Mouse (Mus musculus): Measurements from ENCODE around the gene Morn3. TPM values are rescaled to one million over a fixed set of nuclear protein-coding genes. Genes with fewer than 3 reads are reported as not detected.

Gene Morn3
- polyA plus RNA-seq, 1 experiment from 2014 or later, result 5.3 TPM

- Histone ChIP-seq H3K9ac (replicated peaks; ENCODE audit: low read depth) (no peak overlapping the region), H3K4me2 (replicated peaks; ENCODE audit: low read depth, low read length) (no peak overlapping the region), H3K36me3 (ENCODE audit: insufficient read depth, low read length) (no peaks in the 10 kb centered on the region), H3K9me3 (ENCODE audit: low read length) (no peaks in the 10 kb centered on the region), H3K27me3 (replicated peaks; ENCODE audit: insufficient read depth, low read length) (no peaks in the 10 kb centered on the region), H3K27ac (ENCODE audit: low read length) (no peak overlapping the region), H3K4me3 (ENCODE audit: low read depth, low read length) (no peak overlapping the region), H3K4me1 (ENCODE audit: insufficient read depth, low read depth, low read length) (peaks cover 16% of the 10 kb centered on the region; the same call in 1 of the 2 replicates)
- ATAC-seq (no peak), DNase-seq (ENCODE audit: low spot score) (no peak)
- WGBS, result 75% methylated on average over 5 of the region's 5 CpGs
- TF ChIP-seq CTCF (IDR thresholded peaks at IDR 0.05) (no peak), EP300 (IDR thresholded peaks at IDR 0.05) (no peak)
These were observed 8.7 kb downstream of the Morn3 start for GRCm38 (mm10) chr5:123038115-123038514.

GRCm38 (mm10) chr5:123035564-123035963 lies 11.3 kb downstream of the Morn3 start:
- Histone ChIP-seq H3K9ac (replicated peaks; ENCODE audit: low read depth) (no peak overlapping the region), H3K4me2 (replicated peaks; ENCODE audit: low read depth, low read length) (no peak overlapping the region), H3K9me3 (ENCODE audit: low read length) (no peaks in the 10 kb centered on the region), H3K4me3 (ENCODE audit: low read depth, low read length) (no peak overlapping the region), H3K4me1 (ENCODE audit: insufficient read depth, low read depth, low read length) (peaks cover 16% of the 10 kb centered on the region; the same call in 1 of the 2 replicates), H3K27ac (ENCODE audit: low read length) (no peak overlapping the region), H3K36me3 (ENCODE audit: insufficient read depth, low read length) (no peaks in the 10 kb centered on the region), H3K27me3 (replicated peaks; ENCODE audit: insufficient read depth, low read length) (no peaks in the 10 kb centered on the region)
- ATAC-seq, result peak; percentile 71
- TF ChIP-seq EP300 (IDR thresholded peaks at IDR 0.05), result no peak
- TF ChIP-seq CTCF (IDR thresholded peaks at IDR 0.05), result no peak
- WGBS, result 5% methylated on average over 6 of the region's 6 CpGs
- DNase-seq (ENCODE audit: low spot score), result peak; percentile 83

GRCm38 (mm10) chr5:123035089-123035488 lies 11.7 kb downstream of the Morn3 start:
- 67% methylated on average over 4 of the region's 4 CpGs for WGBS
- Histone ChIP-seq H3K27me3 (replicated peaks; ENCODE audit: insufficient read depth, low read length) (no peaks in the 10 kb centered on the region), H3K9ac (replicated peaks; ENCODE audit: low read depth) (no peak overlapping the region), H3K4me2 (replicated peaks; ENCODE audit: low read depth, low read length) (no peak overlapping the region), H3K9me3 (ENCODE audit: low read length) (no peaks in the 10 kb centered on the region), H3K27ac (ENCODE audit: low read length) (no peak overlapping the region), H3K4me1 (ENCODE audit: insufficient read depth, low read depth, low read length) (peaks cover 16% of the 10 kb centered on the region; the same call in 1 of the 2 replicates), H3K4me3 (ENCODE audit: low read depth, low read length) (no peak overlapping the region), H3K36me3 (ENCODE audit: insufficient read depth, low read length) (no peaks in the 10 kb centered on the region)
- no peak for DNase-seq (ENCODE audit: low spot score)
- no peak for ATAC-seq
- no peak for TF ChIP-seq EP300 (IDR thresholded peaks at IDR 0.05)
- no peak for TF ChIP-seq CTCF (IDR thresholded peaks at IDR 0.05)

- H3K9ac ChIP-seq (replicated peaks; ENCODE audit: low read depth), result no peak overlapping the region
These were observed 13.1 kb downstream of the Morn3 start for GRCm38 (mm10) chr5:123033646-123034160.

GRCm38 (mm10) chr5:123031312-123031711 lies 15.5 kb downstream of the Morn3 start:
- ATAC-seq, result no peak
- Histone ChIP-seq H3K4me2 (replicated peaks; ENCODE audit: low read depth, low read length) (no peak overlapping the region), H3K4me1 (ENCODE audit: insufficient read depth, low read depth, low read length) (peaks cover 8% of the 10 kb centered on the region; the same call in 1 of the 2 replicates), H3K9me3 (ENCODE audit: low read length) (no peaks in the 10 kb centered on the region), H3K9ac (replicated peaks; ENCODE audit: low read depth) (no peak overlapping the region), H3K36me3 (ENCODE audit: insufficient read depth, low read length) (peaks cover 9% of the 10 kb centered on the region; the same call in 1 of the 2 replicates), H3K27ac (ENCODE audit: low read length) (no peak overlapping the region), H3K27me3 (replicated peaks; ENCODE audit: insufficient read depth, low read length) (no peaks in the 10 kb centered on the region), H3K4me3 (ENCODE audit: low read depth, low read length) (no peak overlapping the region)
- DNase-seq (ENCODE audit: low spot score), result no peak
- TF ChIP-seq CTCF (IDR thresholded peaks at IDR 0.05) (peak; percentile 21; the same call in 1 of the 2 replicates), EP300 (IDR thresholded peaks at IDR 0.05) (no peak)
- WGBS, result 91% methylated on average over 3 of the region's 3 CpGs

More at GRCm38 (mm10) chr5:123033646-123034160, 13.1 kb downstream of the Morn3 start:
- H3K27me3 ChIP-seq (replicated peaks; ENCODE audit: insufficient read depth, low read length), result no peaks in the 10 kb centered on the region
- TF ChIP-seq EP300 (IDR thresholded peaks at IDR 0.05) (no peak), CTCF (IDR thresholded peaks at IDR 0.05) (no peak)
- DNase-seq (ENCODE audit: low spot score), result no peak
- no peak overlapping the region for H3K27ac ChIP-seq (ENCODE audit: low read length)
- H3K4me1 ChIP-seq (ENCODE audit: insufficient read depth, low read depth, low read length), result peaks cover 8% of the 10 kb centered on the region; the same call in 1 of the 2 replicates
- no peak overlapping the region for H3K4me3 ChIP-seq (ENCODE audit: low read depth, low read length)
- no peak overlapping the region for H3K4me2 ChIP-seq (replicated peaks; ENCODE audit: low read depth, low read length)
- 69% methylated on average over 7 of the region's 7 CpGs for WGBS
- no peaks in the 10 kb centered on the region for H3K9me3 ChIP-seq (ENCODE audit: low read length)
- H3K36me3 ChIP-seq (ENCODE audit: insufficient read depth, low read length), result peaks cover 9% of the 10 kb centered on the region; the same call in 1 of the 2 replicates
- ATAC-seq, result no peak

- 82% methylated on average over 7 of the region's 7 CpGs for WGBS
- TF ChIP-seq CTCF (IDR thresholded peaks at IDR 0.05), result no peak
- TF ChIP-seq EP300 (IDR thresholded peaks at IDR 0.05), result no peak
- Histone ChIP-seq H3K27me3 (replicated peaks; ENCODE audit: insufficient read depth, low read length) (no peaks in the 10 kb centered on the region), H3K4me3 (ENCODE audit: low read depth, low read length) (no peak overlapping the region), H3K27ac (ENCODE audit: low read length) (no peak overlapping the region), H3K36me3 (ENCODE audit: insufficient read depth, low read length) (peaks cover 9% of the 10 kb centered on the region; the same call in 1 of the 2 replicates), H3K9me3 (ENCODE audit: low read length) (no peaks in the 10 kb centered on the region), H3K4me2 (replicated peaks; ENCODE audit: low read depth, low read length) (no peak overlapping the region), H3K4me1 (ENCODE audit: insufficient read depth, low read depth, low read length) (0 out of 2 replicates have a peak, but pooled peaks cover 1% of the 10 kb centered on the region), H3K9ac (replicated peaks; ENCODE audit: low read depth) (no peak overlapping the region)
- no peak for DNase-seq (ENCODE audit: low spot score)
- ATAC-seq, result no peak
These were observed 17.1 kb downstream of the Morn3 start for GRCm38 (mm10) chr5:123029729-123030128.

All from lung, postnatal 0 days (tissue).